Mouse (Mus musculus): ENCODE data around the gene Camta1. TPM values are rescaled to one million over a fixed set of nuclear protein-coding genes. Genes with fewer than 3 reads are reported as not detected.
"Not testable (repeated sequence)": the region's sequence is repeated elsewhere in the genome, so short reads cannot be mapped to it uniquely, and the experiment has no call there.

Camta1 gene
- polyA plus RNA-seq, 1 experiment from 2014 or later: 206 TPM

GRCm38 (mm10) chr4:150880364-150880763, 981.3 kb downstream of the Camta1 start:
- H3K9me3 ChIP-seq (ENCODE audit: control insufficient read depth, low read length): peaks cover 3% of the 10 kb centered on the region; the same call in 1 of the 2 replicates
- no peak for ATAC-seq (ENCODE audit: low read depth)
- 89% methylated on average over 5 of the region's 5 CpGs for WGBS
- no peak overlapping the region for H3K4me3 ChIP-seq (ENCODE audit: low read depth, low read length)
- no peak overlapping the region for H3K27ac ChIP-seq (ENCODE audit: low read depth, low read length)
- H3K4me2 ChIP-seq (ENCODE audit: low read depth, low read length): no peak overlapping the region
- no peaks in the 10 kb centered on the region for H3K36me3 ChIP-seq (ENCODE audit: control insufficient read depth, insufficient read depth, low read length)
- no peaks in the 10 kb centered on the region for H3K4me1 ChIP-seq (ENCODE audit: control insufficient read depth, insufficient read depth, low read length)
- no peak overlapping the region for H3K9ac ChIP-seq (replicated peaks; ENCODE audit: low read depth, low read length)
- H3K27me3 ChIP-seq (ENCODE audit: control insufficient read depth, insufficient read depth, low read length): no peaks in the 10 kb centered on the region

DNA sequence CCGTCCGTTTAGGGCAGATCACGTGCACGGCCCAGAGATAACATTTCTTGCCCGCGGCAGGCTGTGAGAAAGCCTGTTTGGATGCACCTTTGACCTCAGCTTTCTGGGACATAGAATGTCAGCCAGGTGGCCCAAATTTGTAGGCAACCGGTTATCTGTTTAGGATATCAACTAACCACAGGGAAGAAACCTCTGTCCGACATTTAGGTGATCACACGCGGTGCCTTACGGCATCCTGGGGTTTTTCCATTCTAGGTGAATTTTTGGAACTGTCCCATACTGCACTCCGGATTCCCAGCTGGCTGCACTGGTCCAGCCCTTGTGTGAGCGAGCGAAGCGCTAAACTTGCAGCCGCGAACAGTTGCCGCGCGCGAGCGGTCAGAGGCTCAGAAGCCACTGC, 982.0 kb downstream of the Camta1 start:
- H3K27ac ChIP-seq (ENCODE audit: low read depth, low read length): no peak overlapping the region
- H3K4me3 ChIP-seq (ENCODE audit: low read depth, low read length): no peak overlapping the region
- H3K4me2 ChIP-seq (ENCODE audit: low read depth, low read length): no peak overlapping the region
- no peaks in the 10 kb centered on the region for H3K36me3 ChIP-seq (ENCODE audit: control insufficient read depth, insufficient read depth, low read length)
- WGBS: 96% methylated on average over 22 of the region's 22 CpGs
- ATAC-seq (ENCODE audit: low read depth): no peak
- no peak overlapping the region for H3K9ac ChIP-seq (replicated peaks; ENCODE audit: low read depth, low read length)
- H3K27me3 ChIP-seq (ENCODE audit: control insufficient read depth, insufficient read depth, low read length): no peaks in the 10 kb centered on the region
- peaks cover 3% of the 10 kb centered on the region; the same call in 1 of the 2 replicates for H3K9me3 ChIP-seq (ENCODE audit: control insufficient read depth, low read length)
- no peaks in the 10 kb centered on the region for H3K4me1 ChIP-seq (ENCODE audit: control insufficient read depth, insufficient read depth, low read length)

- no peak for ATAC-seq (ENCODE audit: low read depth)
- H3K27ac ChIP-seq (ENCODE audit: low read depth, low read length): no peak overlapping the region
- peaks cover 13% of the 10 kb centered on the region for H3K4me1 ChIP-seq (ENCODE audit: control insufficient read depth, insufficient read depth, low read length)
- no peak overlapping the region for H3K9ac ChIP-seq (replicated peaks; ENCODE audit: low read depth, low read length)
- H3K9me3 ChIP-seq (ENCODE audit: control insufficient read depth, low read length): peaks cover 3% of the 10 kb centered on the region; the same call in 1 of the 2 replicates
- 87% methylated on average over 10 of the region's 10 CpGs for WGBS
- H3K4me2 ChIP-seq (ENCODE audit: low read depth, low read length): no peak overlapping the region
- H3K36me3 ChIP-seq (ENCODE audit: control insufficient read depth, insufficient read depth, low read length): no peaks in the 10 kb centered on the region
- no peaks in the 10 kb centered on the region for H3K27me3 ChIP-seq (ENCODE audit: control insufficient read depth, insufficient read depth, low read length)
- H3K4me3 ChIP-seq (ENCODE audit: low read depth, low read length): no peak overlapping the region
These were observed 986.3 kb downstream of the Camta1 start for GRCm38 (mm10) chr4:150875393-150875792.

DNA sequence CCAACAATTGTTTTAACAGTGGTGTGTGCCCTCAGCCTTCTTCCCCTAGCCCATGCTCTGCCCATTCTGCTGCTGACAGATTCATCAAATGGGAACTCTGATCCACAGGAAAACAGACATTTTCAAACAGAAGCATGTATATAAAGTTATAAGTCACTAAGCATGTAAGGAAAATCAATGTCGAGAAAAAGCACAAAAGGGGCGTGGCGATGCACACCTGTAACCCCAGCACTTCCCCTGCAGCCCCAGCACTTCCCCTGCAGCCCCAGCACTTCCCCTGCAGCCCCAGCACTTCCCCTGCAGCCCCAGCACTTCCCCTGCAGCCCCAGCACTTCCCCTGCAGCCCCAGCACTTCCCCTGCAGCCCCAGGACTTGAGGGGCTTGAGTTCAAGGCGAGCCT, 987.3 kb downstream of the Camta1 start:
- H3K27ac ChIP-seq (ENCODE audit: low read depth, low read length); ATAC-seq (ENCODE audit: low read depth); H3K4me2 ChIP-seq (ENCODE audit: low read depth, low read length); H3K4me3 ChIP-seq (ENCODE audit: low read depth, low read length); H3K27me3 ChIP-seq (ENCODE audit: control insufficient read depth, insufficient read depth, low read length); H3K9me3 ChIP-seq (ENCODE audit: control insufficient read depth, low read length); H3K9ac ChIP-seq (replicated peaks; ENCODE audit: low read depth, low read length); H3K36me3 ChIP-seq (ENCODE audit: control insufficient read depth, insufficient read depth, low read length): not testable (repeated sequence)
- peaks cover 13% of the 10 kb centered on the region for H3K4me1 ChIP-seq (ENCODE audit: control insufficient read depth, insufficient read depth, low read length)
- WGBS: 89% methylated on average over 4 of the region's 4 CpGs

- Histone ChIP-seq H3K9ac (replicated peaks; ENCODE audit: low read depth, low read length) (no peak overlapping the region), H3K4me2 (ENCODE audit: low read depth, low read length) (no peak overlapping the region), H3K4me3 (ENCODE audit: low read depth, low read length) (no peak overlapping the region), H3K36me3 (ENCODE audit: control insufficient read depth, insufficient read depth, low read length) (peaks cover 6% of the 10 kb centered on the region), H3K4me1 (ENCODE audit: control insufficient read depth, insufficient read depth, low read length) (peaks cover 13% of the 10 kb centered on the region), H3K27ac (ENCODE audit: low read depth, low read length) (peak overlapping the region; percentile 69; the same call in 1 of the 2 replicates), H3K27me3 (ENCODE audit: control insufficient read depth, insufficient read depth, low read length) (no peaks in the 10 kb centered on the region), H3K9me3 (ENCODE audit: control insufficient read depth, low read length) (no peaks in the 10 kb centered on the region)
- 86% methylated on average over 8 of the region's 8 CpGs for WGBS
- no peak for ATAC-seq (ENCODE audit: low read depth)
These were observed 989.0 kb downstream of the Camta1 start for GRCm38 (mm10) chr4:150872681-150873080.

- ATAC-seq (ENCODE audit: low read depth): 0 out of 2 replicates have a peak, but pooled peaks have one; percentile 17
These were observed 989.5 kb downstream of the Camta1 start for GRCm38 (mm10) chr4:150872139-150872651.

GRCm38 (mm10) chr4:150871392-150872138, 990.1 kb downstream of the Camta1 start:
- Histone ChIP-seq H3K27ac (ENCODE audit: low read depth, low read length) (peak overlapping the region; percentile 69), H3K9me3 (ENCODE audit: control insufficient read depth, low read length) (no peaks in the 10 kb centered on the region), H3K4me1 (ENCODE audit: control insufficient read depth, insufficient read depth, low read length) (peaks cover 13% of the 10 kb centered on the region), H3K36me3 (ENCODE audit: control insufficient read depth, insufficient read depth, low read length) (peaks cover 15% of the 10 kb centered on the region), H3K27me3 (ENCODE audit: control insufficient read depth, insufficient read depth, low read length) (no peaks in the 10 kb centered on the region), H3K4me2 (ENCODE audit: low read depth, low read length) (0 out of 2 replicates have a peak overlapping the region, but pooled peaks have one; percentile 14), H3K4me3 (ENCODE audit: low read depth, low read length) (no peak overlapping the region), H3K9ac (replicated peaks; ENCODE audit: low read depth, low read length) (no peak overlapping the region)
- ATAC-seq (ENCODE audit: low read depth): peak; percentile 61; the same call in 1 of the 2 replicates
- WGBS: 26% methylated on average over 10 of the region's 10 CpGs

More at GRCm38 (mm10) chr4:150872139-150872651, 989.5 kb downstream of the Camta1 start:
- Histone ChIP-seq H3K4me1 (ENCODE audit: control insufficient read depth, insufficient read depth, low read length) (peaks cover 13% of the 10 kb centered on the region), H3K27me3 (ENCODE audit: control insufficient read depth, insufficient read depth, low read length) (no peaks in the 10 kb centered on the region), H3K36me3 (ENCODE audit: control insufficient read depth, insufficient read depth, low read length) (peaks cover 8% of the 10 kb centered on the region), H3K27ac (ENCODE audit: low read depth, low read length) (peak overlapping the region; percentile 69), H3K4me2 (ENCODE audit: low read depth, low read length) (0 out of 2 replicates have a peak overlapping the region, but pooled peaks have one; percentile 14), H3K9ac (replicated peaks; ENCODE audit: low read depth, low read length) (no peak overlapping the region), H3K4me3 (ENCODE audit: low read depth, low read length) (no peak overlapping the region), H3K9me3 (ENCODE audit: control insufficient read depth, low read length) (no peaks in the 10 kb centered on the region)
- WGBS: 43% methylated on average over 9 of the region's 9 CpGs

DNA sequence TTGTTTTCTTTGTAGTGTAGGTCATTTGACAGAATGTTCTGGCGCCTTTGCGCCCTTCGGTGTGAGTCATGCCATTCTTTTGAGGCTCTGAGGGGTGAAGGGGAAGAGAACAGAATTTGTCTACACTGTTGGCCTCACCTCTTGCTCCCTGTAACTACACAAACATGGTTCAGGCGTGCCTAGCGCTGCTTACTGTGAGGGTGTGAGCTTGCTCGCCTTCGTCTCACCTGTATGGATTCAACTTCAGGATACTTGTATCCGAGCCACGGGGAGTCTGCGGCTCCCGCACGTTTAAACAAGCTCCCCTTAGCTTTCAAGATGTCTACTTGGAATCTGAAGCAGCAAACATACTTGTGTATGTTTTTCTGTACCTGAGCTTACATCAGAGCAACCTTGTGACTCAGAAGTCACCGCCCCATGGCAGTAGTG, 990.7 kb downstream of the Camta1 start:
- WGBS: 88% methylated on average over 13 of the region's 13 CpGs
- Histone ChIP-seq H3K4me3 (ENCODE audit: low read depth, low read length) (no peak overlapping the region), H3K27me3 (ENCODE audit: control insufficient read depth, insufficient read depth, low read length) (no peaks in the 10 kb centered on the region), H3K4me1 (ENCODE audit: control insufficient read depth, insufficient read depth, low read length) (peaks cover 13% of the 10 kb centered on the region), H3K9me3 (ENCODE audit: control insufficient read depth, low read length) (no peaks in the 10 kb centered on the region), H3K27ac (ENCODE audit: low read depth, low read length) (no peak overlapping the region), H3K9ac (replicated peaks; ENCODE audit: low read depth, low read length) (no peak overlapping the region), H3K4me2 (ENCODE audit: low read depth, low read length) (no peak overlapping the region), H3K36me3 (ENCODE audit: control insufficient read depth, insufficient read depth, low read length) (peaks cover 20% of the 10 kb centered on the region)
- ATAC-seq (ENCODE audit: low read depth): no peak
